Mouse (Mus musculus) midbrain, embryonic 11.5 days (tissue): ENCODE data around the gene Relb. TPM values are rescaled to one million over a fixed set of nuclear protein-coding genes. Genes with fewer than 3 reads are reported as not detected.
A peak's percentile ranks its signal among the peaks of the same experiment; 100 is the strongest.

Source experiments
- ATAC-seq: fragments of 200-750 bp; cut with Nextera tagmentation; 2 replicates; pipeline ENCODE4 v1.8.0; 2017; ENCODE audit warnings: moderate TSS enrichment, moderate library complexity; ENCODE audit not compliant: low FRiP score
- DNase-seq: peaks from one replicate; pipeline ENCODE4 v3.0.0; 2015; ENCODE audit warnings: low spot score; ENCODE audit errors: missing footprints
- H3K27ac ChIP-seq: fragments of 300-500 bp; sonication (generic); 2 replicates; pipeline ENCODE4 v1.5.1; 2014; ENCODE audit warnings: low read depth, low read length
- H3K27me3 ChIP-seq: fragments of 300-500 bp; sonication (generic); 2 replicates; pipeline ENCODE4 v1.6.1; 2014; ENCODE audit warnings: mild to moderate bottlenecking, low read length, moderate library complexity, mixed read lengths; ENCODE audit not compliant: control insufficient read depth, insufficient read depth
- H3K36me3 ChIP-seq: fragments of 300-500 bp; sonication (generic); 2 replicates; pipeline ENCODE4 v1.6.1; 2014; ENCODE audit warnings: mild to moderate bottlenecking, low read length, moderate library complexity, mixed read lengths; ENCODE audit not compliant: control insufficient read depth, insufficient read depth
- H3K4me1 ChIP-seq: fragments of 300-500 bp; sonication (generic); 2 replicates; pipeline ENCODE4 v1.6.1; 2014; ENCODE audit warnings: low read length; ENCODE audit not compliant: control insufficient read depth, insufficient read depth
- H3K4me2 ChIP-seq: fragments of 300-500 bp; sonication (generic); 2 replicates; pipeline ENCODE4 v1.6.1; 2014; ENCODE audit warnings: mild to moderate bottlenecking, moderate library complexity
- H3K4me3 ChIP-seq: fragments of 300-500 bp; sonication (generic); 2 replicates; pipeline ENCODE4 v1.5.1; 2014; ENCODE audit warnings: low read depth, low read length
- H3K9ac ChIP-seq: fragments of 300-500 bp; sonication (generic); 2 replicates; pipeline ENCODE4 v1.6.1; 2014; ENCODE audit warnings: low read length
- H3K9me3 ChIP-seq: fragments of 300-500 bp; sonication (generic); 2 replicates; pipeline ENCODE4 v1.6.1; 2016; ENCODE audit warnings: low read length; ENCODE audit not compliant: control insufficient read depth
- WGBS: fragments of 180-500 bp; shearing (Covaris S2); extraction: QIAGEN DNeasy Blood & Tissue Kit; methylation state at CpG from one replicate; pipeline ENCODE4 v1.1.7; 2014; 5-methylcytosine and 5-hydroxymethylcytosine counted together
- polyA plus RNA-seq: library from polyadenylated mRNA; unstranded; fragments of >200 nt; fragmentation: Nextera tagmentation; extraction: Ambion mirVana; gene quantifications from 2 replicates; pipeline ENCODE4 v1.2.1, GENCODE M21; 2014

The Relb gene
- polyA plus RNA-seq, 1 experiment from 2014 or later: 4.3 TPM

- H3K4me3 ChIP-seq: peak within 1 kb of the TSS; percentile 97
- H3K4me1 ChIP-seq: peaks cover 12% of the 10 kb centered on the region
- WGBS: 1% methylated on average over 56 of the region's 57 CpGs
- peaks cover 8% of the 10 kb centered on the region for H3K36me3 ChIP-seq
- no peaks in the 10 kb centered on the region for H3K27me3 ChIP-seq
- H3K27ac ChIP-seq: peak within 1 kb of the TSS; percentile 65; the same call in 1 of the 2 replicates
- H3K4me2 ChIP-seq: peak within 1 kb of the TSS; percentile 94
- H3K9ac ChIP-seq: peak within 1 kb of the TSS; percentile 96
- DNase-seq: peak; percentile 99
- peak; percentile 93 for ATAC-seq
- no peaks in the 10 kb centered on the region for H3K9me3 ChIP-seq
These were observed 25.2 kb downstream of the Relb start, which contains the start of gene Clasrp for GRCm38 (mm10) chr7:19603849-19604605. Clasrp (minus strand) TSS chr7:19604486.

DNA sequence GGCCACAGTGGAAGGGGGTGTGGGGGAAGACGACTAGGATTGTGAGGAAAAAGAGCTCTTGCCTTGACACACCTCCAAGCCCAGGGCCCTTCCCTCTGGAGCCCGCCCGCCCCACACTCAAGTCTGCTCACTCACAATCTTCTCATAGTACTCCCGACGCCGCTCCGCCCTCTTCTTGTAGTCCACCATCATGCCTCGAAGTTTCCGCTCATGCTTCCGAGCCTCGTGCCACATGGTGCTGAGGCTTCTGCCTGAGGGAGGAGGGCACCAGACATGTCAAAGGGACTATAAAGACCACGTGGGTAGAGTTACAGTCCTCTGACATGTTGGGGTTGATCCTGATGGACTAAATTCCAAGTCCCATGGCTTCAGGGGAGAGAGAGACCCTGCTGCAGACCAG lies 26.2 kb downstream of the Relb start:
- peak overlapping the region; percentile 94 for H3K4me2 ChIP-seq
- H3K9ac ChIP-seq: peak overlapping the region; percentile 3; the same call in 1 of the 2 replicates

GRCm38 (mm10) chr7:19600562-19600961 lies 28.7 kb downstream of the Relb start:
- ATAC-seq: no peak
- 71% methylated on average over 5 of the region's 5 CpGs for WGBS
- H3K4me3 ChIP-seq: no peak overlapping the region
- peaks cover 10% of the 10 kb centered on the region for H3K36me3 ChIP-seq
- H3K27me3 ChIP-seq: no peaks in the 10 kb centered on the region
- H3K4me2 ChIP-seq: no peak overlapping the region
- peaks cover 12% of the 10 kb centered on the region for H3K4me1 ChIP-seq
- DNase-seq: no peak
- no peak overlapping the region for H3K27ac ChIP-seq
- no peaks in the 10 kb centered on the region for H3K9me3 ChIP-seq
- H3K9ac ChIP-seq: no peak overlapping the region

More for the DNA sequence above, 26.2 kb downstream of the Relb start:
- H3K4me3 ChIP-seq: no peak overlapping the region
- H3K36me3 ChIP-seq: peaks cover 10% of the 10 kb centered on the region
- 88% methylated on average over 12 of the region's 12 CpGs for WGBS
- H3K27me3 ChIP-seq: no peaks in the 10 kb centered on the region
- peaks cover 12% of the 10 kb centered on the region for H3K4me1 ChIP-seq
- H3K9me3 ChIP-seq: no peaks in the 10 kb centered on the region
- ATAC-seq: no peak
- no peak overlapping the region for H3K27ac ChIP-seq
- no peak for DNase-seq

DNA sequence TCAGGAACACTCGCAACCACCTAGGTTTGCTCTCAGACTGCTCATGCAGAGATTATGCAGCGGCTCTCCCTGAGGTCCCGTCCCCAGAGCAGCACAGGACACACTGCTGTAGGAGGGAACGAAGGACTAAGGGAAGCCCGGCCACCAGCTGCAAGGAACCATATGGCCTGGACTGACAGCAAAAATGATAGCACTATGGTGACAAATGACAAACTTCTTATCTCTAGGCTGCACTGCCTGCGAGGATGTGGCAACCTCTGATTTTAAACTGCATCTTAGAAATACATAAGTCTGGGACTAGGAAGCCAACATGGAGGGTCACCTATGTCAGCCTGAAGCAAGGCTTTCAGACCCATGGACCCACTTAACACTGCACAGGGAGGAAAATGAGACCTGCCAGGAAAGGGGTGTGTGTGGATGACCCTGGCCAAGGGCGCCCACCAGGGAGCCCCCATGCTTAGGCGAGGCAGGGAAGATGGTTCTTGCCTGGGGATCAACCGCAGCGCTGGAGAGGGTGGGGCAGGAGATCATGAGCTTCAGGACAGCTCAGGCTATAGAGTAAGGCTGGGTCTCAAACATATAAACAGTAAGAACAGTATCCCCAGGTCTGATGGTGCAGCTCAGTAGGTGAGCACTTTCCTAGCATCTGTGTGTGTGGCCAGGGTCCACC lies 36.0 kb downstream of the Relb start:
- ATAC-seq: no peak
- WGBS: 89% methylated on average over 10 of the region's 10 CpGs
- Histone ChIP-seq H3K27me3 (no peaks in the 10 kb centered on the region), H3K4me3 (no peak overlapping the region), H3K4me2 (no peak overlapping the region), H3K27ac (no peak overlapping the region), H3K36me3 (peaks cover 30% of the 10 kb centered on the region), H3K9me3 (no peaks in the 10 kb centered on the region), H3K4me1 (no peaks in the 10 kb centered on the region), H3K9ac (no peak overlapping the region)
- DNase-seq: no peak

GRCm38 (mm10) chr7:19589917-19590316 lies 39.3 kb downstream of the Relb start:
- Histone ChIP-seq H3K27me3 (no peaks in the 10 kb centered on the region), H3K4me3 (no peak overlapping the region), H3K4me1 (no peaks in the 10 kb centered on the region), H3K4me2 (no peak overlapping the region), H3K9ac (no peak overlapping the region), H3K36me3 (peaks cover 52% of the 10 kb centered on the region), H3K27ac (no peak overlapping the region), H3K9me3 (no peaks in the 10 kb centered on the region)
- WGBS: 63% methylated on average over 3 of the region's 3 CpGs
- peak; percentile 88 for DNase-seq
- peak; percentile 48; the same call in 1 of the 2 replicates for ATAC-seq

GRCm38 (mm10) chr7:19589207-19589606 lies 40.0 kb downstream of the Relb start:
- peak; percentile 89 for DNase-seq
- Histone ChIP-seq H3K9me3 (no peaks in the 10 kb centered on the region), H3K27me3 (no peaks in the 10 kb centered on the region), H3K9ac (no peak overlapping the region), H3K4me3 (no peak overlapping the region), H3K27ac (no peak overlapping the region), H3K4me2 (no peak overlapping the region), H3K36me3 (peaks cover 58% of the 10 kb centered on the region), H3K4me1 (no peaks in the 10 kb centered on the region)
- no peak for ATAC-seq
- 60% methylated on average over 3 of the region's 3 CpGs for WGBS

GRCm38 (mm10) chr7:19586269-19586668 lies 43.0 kb downstream of the Relb start:
- ATAC-seq (no peak), DNase-seq (no peak)
- H3K36me3 ChIP-seq: peaks cover 60% of the 10 kb centered on the region
- H3K4me2 ChIP-seq: no peak overlapping the region
- 72% methylated on average over 46 of the region's 46 CpGs for WGBS
- no peak overlapping the region for H3K27ac ChIP-seq
- no peak overlapping the region for H3K4me3 ChIP-seq
- no peaks in the 10 kb centered on the region for H3K9me3 ChIP-seq
- no peak overlapping the region for H3K9ac ChIP-seq
- H3K27me3 ChIP-seq: no peaks in the 10 kb centered on the region
- H3K4me1 ChIP-seq: no peaks in the 10 kb centered on the region

DNA sequence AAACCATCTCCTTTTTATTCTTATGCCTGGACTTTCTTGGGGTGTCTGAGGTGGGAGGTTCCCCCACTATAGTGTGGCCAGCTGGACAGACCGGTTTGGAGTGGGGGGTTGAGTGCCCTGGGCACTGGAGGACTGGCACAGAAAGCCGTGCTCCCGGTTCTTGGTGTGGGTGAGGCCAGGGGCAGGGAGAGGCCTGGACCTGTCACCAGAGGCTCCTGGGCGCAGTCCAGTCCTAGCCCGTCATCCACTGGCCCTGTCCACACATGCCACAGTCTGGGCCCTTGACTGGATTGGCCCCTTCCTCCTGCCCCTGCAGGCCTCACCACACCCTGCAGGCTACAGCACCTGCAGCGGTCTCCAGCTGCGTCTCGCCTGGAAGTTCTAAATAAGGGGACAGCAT lies 48.6 kb downstream of the Relb start:
- H3K4me3 ChIP-seq: no peak overlapping the region
- DNase-seq: peak; percentile 77
- H3K4me2 ChIP-seq: no peak overlapping the region
- no peak for ATAC-seq
- no peak overlapping the region for H3K9ac ChIP-seq
- peaks cover 24% of the 10 kb centered on the region for H3K36me3 ChIP-seq
- peaks cover 41% of the 10 kb centered on the region for H3K27me3 ChIP-seq
- WGBS: 86% methylated on average over 8 of the region's 8 CpGs
- H3K4me1 ChIP-seq: peaks cover 6% of the 10 kb centered on the region
- no peak overlapping the region for H3K27ac ChIP-seq
- H3K9me3 ChIP-seq: no peaks in the 10 kb centered on the region

DNA sequence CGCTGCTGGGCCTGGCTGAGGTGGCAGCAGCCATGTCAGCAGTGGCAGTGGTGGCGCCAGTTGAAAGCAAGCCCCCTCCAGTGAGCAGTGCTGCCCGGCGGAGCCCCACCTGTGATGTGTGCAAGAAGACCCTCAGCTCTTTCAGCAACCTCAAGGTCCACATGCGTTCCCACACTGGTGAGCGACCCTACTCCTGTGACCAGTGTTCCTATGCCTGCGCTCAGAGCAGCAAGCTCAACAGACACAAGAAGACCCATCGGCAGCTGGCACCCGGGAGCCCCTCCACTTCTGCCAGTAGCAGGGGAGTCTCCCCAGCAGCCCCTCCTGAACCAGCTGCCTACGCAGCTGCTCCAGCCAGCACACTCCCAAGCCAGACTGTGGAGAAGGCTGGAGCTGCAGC lies 49.5 kb downstream of the Relb start:
- no peak overlapping the region for H3K27ac ChIP-seq
- H3K4me3 ChIP-seq: no peak overlapping the region
- ATAC-seq (no peak), DNase-seq (no peak)
- WGBS: 84% methylated on average over 10 of the region's 10 CpGs
- peaks cover 6% of the 10 kb centered on the region for H3K4me1 ChIP-seq
- peaks cover 42% of the 10 kb centered on the region for H3K27me3 ChIP-seq
- H3K9me3 ChIP-seq: no peaks in the 10 kb centered on the region
- no peak overlapping the region for H3K4me2 ChIP-seq
- H3K36me3 ChIP-seq: peaks cover 17% of the 10 kb centered on the region
- no peak overlapping the region for H3K9ac ChIP-seq
